Mouse (Mus musculus) heart, embryonic 11.5 days (tissue): ENCODE results near the gene 1110017D15Rik. TPM values are rescaled to one million over a fixed set of nuclear protein-coding genes. Genes with fewer than 3 reads are reported as not detected.

Source experiments
- ATAC-seq: fragments of 200-750 bp; cut with Nextera tagmentation; replicated peaks from 2 replicates; pipeline ENCODE4 v1.8.0; 2017; ENCODE audit warnings: moderate library complexity; ENCODE audit not compliant: insufficient number of reproducible peaks, low FRiP score, low TSS enrichment
- H3K27ac ChIP-seq: fragments of 300-500 bp; sonication (generic); 2 replicates; pipeline ENCODE4 v1.5.1; 2014; ENCODE audit warnings: mild to moderate bottlenecking, low read depth, low read length
- H3K27me3 ChIP-seq: fragments of 300-500 bp; sonication (generic); 2 replicates; pipeline ENCODE4 v1.6.1; 2014; ENCODE audit warnings: mild to moderate bottlenecking, low read length, mixed read lengths; ENCODE audit not compliant: control insufficient read depth, insufficient read depth
- H3K36me3 ChIP-seq: fragments of 300-500 bp; sonication (generic); 2 replicates; pipeline ENCODE4 v1.6.1; 2014; ENCODE audit warnings: mild to moderate bottlenecking, low read length, moderate library complexity, mixed read lengths; ENCODE audit not compliant: control insufficient read depth, insufficient read depth
- H3K4me1 ChIP-seq: fragments of 300-500 bp; sonication (generic); 2 replicates; pipeline ENCODE4 v1.6.1; 2014; ENCODE audit warnings: low read length; ENCODE audit not compliant: control insufficient read depth, insufficient read depth
- H3K4me2 ChIP-seq: fragments of 300-500 bp; sonication (generic); 2 replicates; pipeline ENCODE4 v1.6.1; 2014; ENCODE audit warnings: mild to moderate bottlenecking, moderate library complexity
- H3K4me3 ChIP-seq: fragments of 300-500 bp; sonication (generic); 2 replicates; pipeline ENCODE4 v1.5.1; 2014; ENCODE audit warnings: low read depth, low read length
- H3K9ac ChIP-seq: fragments of 300-500 bp; sonication (generic); 2 replicates; pipeline ENCODE4 v1.6.1; 2014; ENCODE audit warnings: mild to moderate bottlenecking, low read depth, low read length, moderate library complexity
- H3K9me3 ChIP-seq: fragments of 300-500 bp; sonication (generic); replicated peaks from 2 replicates; pipeline ENCODE4 v1.6.1; 2016; ENCODE audit warnings: low read length; ENCODE audit not compliant: control insufficient read depth
- WGBS: fragments of 180-500 bp; shearing (Covaris S2); extraction: QIAGEN DNeasy Blood & Tissue Kit; methylation state at CpG from one replicate; pipeline ENCODE4 v1.1.7; 2014; ENCODE audit not compliant: insufficient replicate concordance; 5-methylcytosine and 5-hydroxymethylcytosine counted together
- polyA plus RNA-seq: library from polyadenylated mRNA; unstranded; fragments of >200 nt; fragmentation: Nextera tagmentation; extraction: Ambion mirVana; gene quantifications from 2 replicates; pipeline ENCODE4 v1.2.1, GENCODE M21; 2014

1110017D15Rik gene
- polyA plus RNA-seq, 1 experiment from 2014 or later: not detected

DNA sequence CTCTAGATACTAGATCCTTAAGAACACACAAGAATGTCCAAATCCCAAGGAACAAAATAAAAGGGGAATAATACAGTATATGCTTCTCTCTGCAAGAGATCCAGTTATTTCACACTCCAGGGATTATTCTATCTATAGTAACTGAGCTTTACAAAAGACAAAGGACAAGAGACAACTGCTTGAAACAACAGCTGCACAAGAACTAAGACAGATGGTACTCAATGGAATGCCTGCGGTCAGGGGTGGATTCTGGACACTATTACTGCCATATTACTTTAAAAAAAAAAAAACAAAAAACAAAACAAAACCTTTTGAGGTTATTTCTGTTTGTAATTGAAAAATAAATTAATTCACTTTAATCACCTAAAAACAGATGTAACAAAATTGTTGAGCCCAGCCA, 56.4 kb downstream of the 1110017D15Rik start:
- H3K4me3 ChIP-seq: no peak overlapping the region
- ATAC-seq: no peak
- H3K4me1 ChIP-seq: no peaks in the 10 kb centered on the region; the same call in 1 of the 2 replicates
- H3K27me3 ChIP-seq: no peaks in the 10 kb centered on the region
- H3K27ac ChIP-seq: no peak overlapping the region
- no peak overlapping the region for H3K4me2 ChIP-seq
- WGBS: 98% methylated on average over 1 of the region's 1 CpGs
- no peaks in the 10 kb centered on the region for H3K9me3 ChIP-seq
- no peak overlapping the region for H3K9ac ChIP-seq
- no peaks in the 10 kb centered on the region for H3K36me3 ChIP-seq

Other genes starting within 250 kb of the 1110017D15Rik start
- 51.4 and 63.2 TPM in 2 replicates for gene Ubap2, start 242.2 kb downstream of the 1110017D15Rik start, polyA plus RNA-seq
- 30.6 and 39.8 TPM in 2 replicates for gene Dcaf12, start 202.4 kb downstream of the 1110017D15Rik start, polyA plus RNA-seq
- gene Ubap1, start 168.3 kb downstream of the 1110017D15Rik start, polyA plus RNA-seq: 52.3 and 52.6 TPM in 2 replicates
- 3.7 and 6.6 TPM in 2 replicates for gene Kif24, start 52.4 kb downstream of the 1110017D15Rik start, polyA plus RNA-seq
- gene Nudt2, start 52.2 kb downstream of the 1110017D15Rik start, polyA plus RNA-seq: 45.0 and 46.4 TPM in 2 replicates
- gene AI464131, start 14.3 kb downstream of the 1110017D15Rik start, polyA plus RNA-seq: 2.9 and 3.2 TPM in 2 replicates
- gene Fam219a, start 52.2 kb upstream of the 1110017D15Rik start, polyA plus RNA-seq: 1.5 and 1.8 TPM in 2 replicates
- gene Dnaic1, start 52.4 kb upstream of the 1110017D15Rik start, polyA plus RNA-seq: 1.2 TPM in 2 replicates
- 4.1 and 4.7 TPM in 2 replicates for gene Enho, start 123.0 kb upstream of the 1110017D15Rik start, polyA plus RNA-seq
- 4.1 and 4.3 TPM in 2 replicates for gene Cntfr, start 179.8 kb upstream of the 1110017D15Rik start, polyA plus RNA-seq
- gene Il11ra1, start 182.7 kb upstream of the 1110017D15Rik start, polyA plus RNA-seq: 128 and 137 TPM in 2 replicates
- 50.2 and 51.6 TPM in 2 replicates for gene Rpp25l, start 196.2 kb upstream of the 1110017D15Rik start, polyA plus RNA-seq
- gene Dctn3, start 205.8 kb upstream of the 1110017D15Rik start, polyA plus RNA-seq: 120 and 126 TPM in 2 replicates
- not detected in 2 replicates for gene Arid3c, start 213.8 kb upstream of the 1110017D15Rik start, polyA plus RNA-seq
- gene Galt, start 237.9 kb upstream of the 1110017D15Rik start, polyA plus RNA-seq: 63.1 and 65.1 TPM in 2 replicates
- 69.9 and 76.8 TPM in 2 replicates for gene Sigmar1, start 238.8 kb upstream of the 1110017D15Rik start, polyA plus RNA-seq